ENCODE assay signal across 9 mouse cellular contexts in genomic region chr7:68917137-68917875, GRCm38 (mm10).
DNase-seq lines count a peak whose midpoint lies in the region; ATAC-seq and TF ChIP-seq lines count a peak whose summit lies in the region.
"Had no signal": no experiment of that assay in that cellular context is flagged by ENCODE, and none has a peak within 500 bp of the region (broad histone marks: within the 10 kb centered on the region; RNA-seq: fewer than 3 reads in every experiment).

No protein-coding gene starts in this region.

- H3K4me2 ChIP-seq in hindbrain, postnatal 0 days (ENCODE audit: low read depth, low read length): no peak overlapping the region
- H3K4me2 ChIP-seq in embryonic facial prominence, embryonic 11.5 days (ENCODE audit: low read depth, low read length): peak overlapping the region; percentile 2; the same call in 1 of the 2 replicates
- H3K4me2 ChIP-seq in limb, embryonic 12.5 days: peak overlapping the region; percentile 53
- no peak overlapping the region for H3K4me2 ChIP-seq in forebrain, embryonic 14.5 days (ENCODE audit: low read length)

- peak; percentile 38 for DNase-seq in hindbrain, embryonic 10.5 days (ENCODE audit: low spot score)
- DNase-seq in hindbrain, postnatal 0 days (ENCODE audit: low spot score): no peak
- DNase-seq in embryonic facial prominence, embryonic 11.5 days (ENCODE audit: low spot score): peak; percentile 83
- DNase-seq in mesoderm, embryonic 11.5 days (ENCODE audit: low read depth, low spot score): peak; percentile 70
- no peak for DNase-seq in layer of hippocampus, adult 9-11 months
- no peak for DNase-seq in forebrain, embryonic 14.5 days (ENCODE audit: low spot score)
- DNase-seq in gastrocnemius, postnatal 4 days (ENCODE audit: low spot score in 2 of 2): no peak

- WGBS in hindbrain, embryonic 10.5 days: 60% methylated on average over 21 of the region's 21 CpGs
- 79% methylated on average over 21 of the region's 21 CpGs for WGBS in hindbrain, postnatal 0 days
- 21% methylated on average over 21 of the region's 21 CpGs for WGBS in embryonic facial prominence, embryonic 11.5 days
- WGBS in limb, embryonic 12.5 days: 7% methylated on average over 21 of the region's 21 CpGs
- 82% methylated on average over 21 of the region's 21 CpGs for WGBS in forebrain, embryonic 14.5 days

- ATAC-seq in hindbrain, postnatal 0 days: no peak
- peak; percentile 72; the same call in 1 of the 2 replicates for ATAC-seq in embryonic facial prominence, embryonic 11.5 days (replicated peaks; ENCODE audit: insufficient number of reproducible peaks, low FRiP score, low TSS enrichment, low read depth)
- peak; percentile 66; the same call in 1 of the 2 replicates for ATAC-seq in limb, embryonic 12.5 days (ENCODE audit: insufficient number of reproducible peaks, insufficient read depth, low FRiP score, low TSS enrichment, low read depth)
- no peak for ATAC-seq in forebrain, embryonic 14.5 days

- no peaks in the 10 kb centered on the region for H3K27me3 ChIP-seq in hindbrain, embryonic 10.5 days (ENCODE audit: insufficient read depth, poor library complexity, severe bottlenecking)
- no peaks in the 10 kb centered on the region for H3K27me3 ChIP-seq in hindbrain, postnatal 0 days (ENCODE audit: insufficient read depth, low read length)
- H3K27me3 ChIP-seq in embryonic facial prominence, embryonic 11.5 days (ENCODE audit: control insufficient read depth, insufficient read depth, low read length): no peaks in the 10 kb centered on the region
- no peaks in the 10 kb centered on the region for H3K27me3 ChIP-seq in limb, embryonic 12.5 days
- H3K27me3 ChIP-seq in forebrain, embryonic 14.5 days (replicated peaks; ENCODE audit: control insufficient read depth, insufficient read depth, low read length): no peaks in the 10 kb centered on the region

- no peak overlapping the region for H3K4me3 ChIP-seq in hindbrain, embryonic 10.5 days
- no peak overlapping the region for H3K4me3 ChIP-seq in hindbrain, postnatal 0 days (ENCODE audit: low read length)
- no peak overlapping the region for H3K4me3 ChIP-seq in embryonic facial prominence, embryonic 11.5 days (ENCODE audit: low read depth, low read length)
- H3K4me3 ChIP-seq in limb, embryonic 12.5 days (replicated peaks): 0 out of 2 replicates have a peak overlapping the region, but pooled peaks have one; percentile 15
- H3K4me3 ChIP-seq in forebrain, embryonic 14.5 days (ENCODE audit: low read depth, low read length): no peak overlapping the region

- H3K9ac ChIP-seq in hindbrain, postnatal 0 days (replicated peaks; ENCODE audit: low read length): no peak overlapping the region
- no peak overlapping the region for H3K9ac ChIP-seq in embryonic facial prominence, embryonic 11.5 days (replicated peaks; ENCODE audit: low read length)
- H3K9ac ChIP-seq in limb, embryonic 12.5 days (replicated peaks): no peak overlapping the region
- H3K9ac ChIP-seq in forebrain, embryonic 14.5 days (ENCODE audit: low read length): no peak overlapping the region

- H3K36me3 ChIP-seq in hindbrain, embryonic 10.5 days: no peaks in the 10 kb centered on the region
- no peaks in the 10 kb centered on the region for H3K36me3 ChIP-seq in hindbrain, postnatal 0 days (ENCODE audit: insufficient read depth, low read length)
- no peaks in the 10 kb centered on the region for H3K36me3 ChIP-seq in embryonic facial prominence, embryonic 11.5 days (replicated peaks; ENCODE audit: control insufficient read depth, insufficient read depth, low read depth, low read length)
- no peaks in the 10 kb centered on the region for H3K36me3 ChIP-seq in limb, embryonic 12.5 days
- no peaks in the 10 kb centered on the region for H3K36me3 ChIP-seq in forebrain, embryonic 14.5 days (ENCODE audit: control insufficient read depth, insufficient read depth, low read length)
- H3K36me3 ChIP-seq: G1E had no signal

- no peak overlapping the region for H3K27ac ChIP-seq in hindbrain, embryonic 10.5 days
- H3K27ac ChIP-seq in hindbrain, postnatal 0 days: no peak overlapping the region
- no peak overlapping the region for H3K27ac ChIP-seq in embryonic facial prominence, embryonic 11.5 days (replicated peaks; ENCODE audit: low read depth, low read length)
- no peak overlapping the region for H3K27ac ChIP-seq in limb, embryonic 12.5 days
- no peak overlapping the region for H3K27ac ChIP-seq in forebrain, embryonic 14.5 days (ENCODE audit: low read depth, low read length)

- no peak for TF ChIP-seq CTCF in hindbrain, postnatal 0 days (IDR thresholded peaks at IDR 0.05; ENCODE audit: low read depth)

- H3K4me1 ChIP-seq in hindbrain, embryonic 10.5 days (replicated peaks): 0 out of 2 replicates have a peak, but pooled peaks cover 3% of the 10 kb centered on the region
- H3K4me1 ChIP-seq in hindbrain, postnatal 0 days (ENCODE audit: insufficient read depth, low read length): 0 out of 2 replicates have a peak, but pooled peaks cover 3% of the 10 kb centered on the region
- H3K4me1 ChIP-seq in embryonic facial prominence, embryonic 11.5 days (ENCODE audit: control insufficient read depth, insufficient read depth, low read length): no peaks in the 10 kb centered on the region
- H3K4me1 ChIP-seq in limb, embryonic 12.5 days (replicated peaks): peaks cover 23% of the 10 kb centered on the region
- H3K4me1 ChIP-seq in forebrain, embryonic 14.5 days (ENCODE audit: control insufficient read depth, insufficient read depth, low read length): no peaks in the 10 kb centered on the region

- H3K9me3 ChIP-seq in hindbrain, embryonic 10.5 days: no peaks in the 10 kb centered on the region
- no peaks in the 10 kb centered on the region for H3K9me3 ChIP-seq in hindbrain, postnatal 0 days (ENCODE audit: low read length)
- no peaks in the 10 kb centered on the region for H3K9me3 ChIP-seq in embryonic facial prominence, embryonic 11.5 days (replicated peaks; ENCODE audit: control insufficient read depth, low read length)
- H3K9me3 ChIP-seq in limb, embryonic 12.5 days: no peaks in the 10 kb centered on the region
- no peaks in the 10 kb centered on the region for H3K9me3 ChIP-seq in forebrain, embryonic 14.5 days (replicated peaks; ENCODE audit: control insufficient read depth, low read length)

Comparison
In these comparisons a context has a peak if more than half of its experiments do, and no peak if none do; other contexts are left out.
1. DNase-seq: peak in hindbrain, embryonic 10.5 days (single experiment), embryonic facial prominence, embryonic 11.5 days (single experiment) and mesoderm, embryonic 11.5 days (single experiment); none in hindbrain, postnatal 0 days (single experiment), layer of hippocampus, adult 9-11 months (single experiment), forebrain, embryonic 14.5 days (single experiment) and gastrocnemius, postnatal 4 days (0 of 2).
2. ATAC-seq: peak in embryonic facial prominence, embryonic 11.5 days (single experiment) and limb, embryonic 12.5 days (single experiment); none in hindbrain, postnatal 0 days (single experiment) and forebrain, embryonic 14.5 days (single experiment).
3. H3K4me2 ChIP-seq: peak in embryonic facial prominence, embryonic 11.5 days (single experiment) and limb, embryonic 12.5 days (single experiment); none in hindbrain, postnatal 0 days (single experiment) and forebrain, embryonic 14.5 days (single experiment).